Mouse (Mus musculus) lung, embryonic 16.5 days (tissue): ENCODE results near the gene Ugdh. TPM values are rescaled to one million over a fixed set of nuclear protein-coding genes. Genes with fewer than 3 reads are reported as not detected.
A peak's percentile ranks its signal among the peaks of the same experiment; 100 is the strongest.
"Not testable (repeated sequence)": the region's sequence is repeated elsewhere in the genome, so short reads cannot be mapped to it uniquely, and the experiment has no call there.

Experiments used
- ATAC-seq: fragments of 200-750 bp; cut with Nextera tagmentation; 2 replicates; pipeline ENCODE4 v1.8.0; 2017; ENCODE audit warnings: low read depth, mild to moderate bottlenecking, moderate library complexity
- H3K27ac ChIP-seq: fragments of 300-500 bp; sonication (generic); 2 replicates; pipeline ENCODE4 v1.5.1; 2014; ENCODE audit warnings: mild to moderate bottlenecking, control low read depth, low read length
- H3K27me3 ChIP-seq: fragments of 300-500 bp; sonication (generic); 2 replicates; pipeline ENCODE4 v1.6.1; 2014; ENCODE audit warnings: low read depth, low read length, mixed read lengths; ENCODE audit not compliant: control insufficient read depth, insufficient read depth
- H3K36me3 ChIP-seq: fragments of 300-500 bp; sonication (generic); 2 replicates; pipeline ENCODE4 v1.6.1; 2014; ENCODE audit warnings: low read length; ENCODE audit not compliant: control insufficient read depth, insufficient read depth
- H3K4me1 ChIP-seq: fragments of 300-500 bp; sonication (generic); replicated peaks from 2 replicates; pipeline ENCODE4 v1.6.1; 2014; ENCODE audit warnings: low read length, mixed read lengths; ENCODE audit not compliant: control insufficient read depth, insufficient read depth
- H3K4me2 ChIP-seq: fragments of 300-500 bp; sonication (generic); 2 replicates; pipeline ENCODE4 v1.6.1; 2014; ENCODE audit warnings: low read depth, low read length, control low read depth
- H3K4me3 ChIP-seq: fragments of 300-500 bp; sonication (generic); 2 replicates; pipeline ENCODE4 v1.5.1; 2014; ENCODE audit warnings: mild to moderate bottlenecking, low read length, control low read depth
- H3K9ac ChIP-seq: fragments of 300-500 bp; sonication (generic); 2 replicates; pipeline ENCODE4 v1.6.1; 2014; ENCODE audit warnings: low read length, control low read depth
- H3K9me3 ChIP-seq: fragments of 300-500 bp; sonication (generic); 2 replicates; pipeline ENCODE4 v1.6.1; 2016; ENCODE audit warnings: low read length; ENCODE audit not compliant: control insufficient read depth
- whole genome bisulfite sequencing: fragments of 180-500 bp; shearing (Covaris S2); extraction: QIAGEN DNeasy Blood & Tissue Kit; methylation state at CpG from one replicate; pipeline ENCODE4 v1.1.7; 2014; 5-methylcytosine and 5-hydroxymethylcytosine counted together
- polyA plus RNA-seq: library from polyadenylated mRNA; unstranded; fragments of >200 nt; fragmentation: Nextera tagmentation; extraction: Ambion mirVana; gene quantifications from 2 replicates; pipeline ENCODE4 v1.2.1, GENCODE M21; 2015

The Ugdh gene
- 139 and 148 TPM in 2 replicates for polyA plus RNA-seq

- ATAC-seq: peak; percentile 99
- Histone ChIP-seq H3K4me2 (peak within 1 kb of the TSS; percentile 61), H3K27ac (peak within 1 kb of the TSS; percentile 92), H3K27me3 (no peaks in the 10 kb centered on the region), H3K9me3 (no peaks in the 10 kb centered on the region), H3K4me3 (peak within 1 kb of the TSS; percentile 78), H3K4me1 (peaks cover 12% of the 10 kb centered on the region), H3K36me3 (no peaks in the 10 kb centered on the region), H3K9ac (peak within 1 kb of the TSS; percentile 81)
- WGBS: under 1% methylated on average over 46 of the region's 51 CpGs
Observed at GRCm38 (mm10) chr5:65435806-65436561, at the start of gene Ugdh. Gene Ugdh, minus strand, starts transcription at chr5:65435949.

GRCm38 (mm10) chr5:65482996-65483395 lies 47.2 kb upstream of the Ugdh start:
- Histone ChIP-seq H3K36me3 (no peaks in the 10 kb centered on the region), H3K4me1 (peaks cover 9% of the 10 kb centered on the region), H3K4me3 (no peak overlapping the region), H3K9me3 (no peaks in the 10 kb centered on the region), H3K27ac (no peak overlapping the region), H3K4me2 (no peak overlapping the region), H3K27me3 (no peaks in the 10 kb centered on the region), H3K9ac (no peak overlapping the region)
- no peak for ATAC-seq
- 86% methylated on average over 4 of the region's 4 CpGs for WGBS

- Histone ChIP-seq H3K9ac (no peak overlapping the region), H3K27ac (peak overlapping the region; percentile 59; the same call in 1 of the 2 replicates), H3K4me3 (no peak overlapping the region), H3K9me3 (no peaks in the 10 kb centered on the region), H3K27me3 (no peaks in the 10 kb centered on the region), H3K36me3 (no peaks in the 10 kb centered on the region), H3K4me1 (peaks cover 6% of the 10 kb centered on the region), H3K4me2 (no peak overlapping the region)
- WGBS: 48% methylated on average over 4 of the region's 4 CpGs
- ATAC-seq: no peak
Observed at GRCm38 (mm10) chr5:65480511-65480910, 44.8 kb upstream of the Ugdh start.

- peak overlapping the region; percentile 59 for H3K27ac ChIP-seq
- WGBS: 61% methylated on average over 9 of the region's 9 CpGs
- no peaks in the 10 kb centered on the region for H3K9me3 ChIP-seq
- no peak overlapping the region for H3K4me3 ChIP-seq
- no peaks in the 10 kb centered on the region for H3K27me3 ChIP-seq
- ATAC-seq: peak; percentile 70
- H3K9ac ChIP-seq: no peak overlapping the region; the same call in 1 of the 2 replicates
- no peak overlapping the region for H3K4me2 ChIP-seq
- H3K36me3 ChIP-seq: no peaks in the 10 kb centered on the region
- H3K4me1 ChIP-seq: peaks cover 6% of the 10 kb centered on the region
Observed at GRCm38 (mm10) chr5:65479681-65480445, 44.1 kb upstream of the Ugdh start.

GRCm38 (mm10) chr5:65478224-65478623 lies 42.5 kb upstream of the Ugdh start:
- H3K36me3 ChIP-seq: no peaks in the 10 kb centered on the region
- H3K27me3 ChIP-seq: no peaks in the 10 kb centered on the region
- no peak overlapping the region for H3K4me2 ChIP-seq
- no peak overlapping the region for H3K4me3 ChIP-seq
- H3K27ac ChIP-seq: no peak overlapping the region
- peaks cover 6% of the 10 kb centered on the region for H3K4me1 ChIP-seq
- 65% methylated on average over 4 of the region's 4 CpGs for WGBS
- H3K9me3 ChIP-seq: no peaks in the 10 kb centered on the region
- ATAC-seq: no peak
- H3K9ac ChIP-seq: no peak overlapping the region

GRCm38 (mm10) chr5:65476739-65477138 lies 41.0 kb upstream of the Ugdh start:
- WGBS: 94% methylated on average over 4 of the region's 4 CpGs
- not testable (repeated sequence) for H3K4me2 ChIP-seq, H3K27me3 ChIP-seq, H3K4me3 ChIP-seq, H3K36me3 ChIP-seq, H3K4me1 ChIP-seq, H3K27ac ChIP-seq, ATAC-seq, H3K9ac ChIP-seq, H3K9me3 ChIP-seq

- no peaks in the 10 kb centered on the region for H3K36me3 ChIP-seq
- no peaks in the 10 kb centered on the region for H3K27me3 ChIP-seq
- 60% methylated on average over 2 of the region's 2 CpGs for WGBS
- no peaks in the 10 kb centered on the region for H3K9me3 ChIP-seq
- H3K4me3 ChIP-seq: no peak overlapping the region
- peaks cover 6% of the 10 kb centered on the region for H3K4me1 ChIP-seq
- H3K27ac ChIP-seq: no peak overlapping the region
- no peak for ATAC-seq
- no peak overlapping the region for H3K4me2 ChIP-seq
- H3K9ac ChIP-seq: no peak overlapping the region
Observed at GRCm38 (mm10) chr5:65475806-65476205, 40.1 kb upstream of the Ugdh start.

GRCm38 (mm10) chr5:65469766-65470165 lies 34.0 kb upstream of the Ugdh start:
- Histone ChIP-seq H3K9me3 (no peaks in the 10 kb centered on the region), H3K27me3 (no peaks in the 10 kb centered on the region), H3K4me2 (no peak overlapping the region), H3K4me3 (no peak overlapping the region), H3K9ac (no peak overlapping the region), H3K4me1 (no peaks in the 10 kb centered on the region), H3K36me3 (peaks cover 16% of the 10 kb centered on the region), H3K27ac (no peak overlapping the region)
- 83% methylated on average over 6 of the region's 6 CpGs for WGBS
- no peak for ATAC-seq

- ATAC-seq: no peak
- no peaks in the 10 kb centered on the region for H3K4me1 ChIP-seq
- H3K4me3 ChIP-seq: no peak overlapping the region
- no peaks in the 10 kb centered on the region for H3K9me3 ChIP-seq
- no peak overlapping the region for H3K27ac ChIP-seq
- peaks cover 16% of the 10 kb centered on the region for H3K36me3 ChIP-seq
- H3K9ac ChIP-seq: no peak overlapping the region
- H3K4me2 ChIP-seq: no peak overlapping the region
- 58% methylated on average over 3 of the region's 3 CpGs for WGBS
- no peaks in the 10 kb centered on the region for H3K27me3 ChIP-seq
Observed at GRCm38 (mm10) chr5:65466911-65467310, 31.2 kb upstream of the Ugdh start.
